Mouse (Mus musculus): Measurements from ENCODE around the gene Ppp6c. TPM values are rescaled to one million over a fixed set of nuclear protein-coding genes. Genes with fewer than 3 reads are reported as not detected.

Gene Ppp6c
- polyA plus RNA-seq, 1 experiment from 2014 or later, result 71.6 TPM

GRCm38 (mm10) chr2:39146469-39146868 lies 79.8 kb downstream of the Ppp6c start:
- H3K4me3 ChIP-seq (replicated peaks), result no peak overlapping the region
- no peak overlapping the region for H3K4me2 ChIP-seq (replicated peaks)
- 85% methylated on average over 1 of the region's 1 CpGs for WGBS
- H3K27me3 ChIP-seq, result no peaks in the 10 kb centered on the region
- H3K27ac ChIP-seq (replicated peaks), result no peak overlapping the region
- no peaks in the 10 kb centered on the region for H3K9me3 ChIP-seq (replicated peaks)
- no peaks in the 10 kb centered on the region for H3K4me1 ChIP-seq
- H3K9ac ChIP-seq, result no peak overlapping the region
- no peak for ATAC-seq (ENCODE audit: insufficient number of reproducible peaks, low FRiP score, low TSS enrichment, low read depth)
- no peaks in the 10 kb centered on the region for H3K36me3 ChIP-seq

Other genes starting within 250 kb of the Ppp6c start
- gene Wdr38, start 229.0 kb downstream of the Ppp6c start, polyA plus RNA-seq (2015; fragmentation: Nextera tagmentation; extraction: Ambion mirVana), result 2.2 and 4.2 TPM in 2 replicates
- 133 and 135 TPM in 2 replicates for gene Arpc5l, start 221.1 kb downstream of the Ppp6c start, polyA plus RNA-seq (2015; fragmentation: Nextera tagmentation; extraction: Ambion mirVana)
- 941 and 1,047 TPM in 2 replicates for gene Rpl35, start 220.8 kb downstream of the Ppp6c start, polyA plus RNA-seq (2015; fragmentation: Nextera tagmentation; extraction: Ambion mirVana)
- 28.2 and 29.0 TPM in 2 replicates for gene Golga1, start 160.9 kb downstream of the Ppp6c start, polyA plus RNA-seq (2015; fragmentation: Nextera tagmentation; extraction: Ambion mirVana)
- gene Scai, start 35.7 kb downstream of the Ppp6c start, polyA plus RNA-seq (2015; fragmentation: Nextera tagmentation; extraction: Ambion mirVana), result 12.3 and 12.5 TPM in 2 replicates

All from embryonic facial prominence, embryonic 15.5 days (tissue).